13 mouse cellular contexts compared by ENCODE assay signal in genomic region chr16:94241126-94241525, GRCm38 (mm10).
A peak's percentile ranks its signal among the peaks of the same experiment; 100 is the strongest.
DNase-seq lines count a peak whose midpoint lies in the region; ATAC-seq and TF ChIP-seq lines count a peak whose summit lies in the region.
"Had no signal": no experiment of that assay in that cellular context is flagged by ENCODE, and none has a peak within 500 bp of the region (broad histone marks: within the 10 kb centered on the region; RNA-seq: fewer than 3 reads in every experiment).

No protein-coding gene starts in this region.

- TF ChIP-seq POLR2A in small intestine, adult 2 months (IDR thresholded peaks at IDR 0.05; ENCODE audit: low read depth, low read length) = no peak

- peaks cover 3% of the 10 kb centered on the region for H3K36me3 ChIP-seq in G1E (replicated peaks)
- no peaks in the 10 kb centered on the region for H3K36me3 ChIP-seq in liver, embryonic 15.5 days (replicated peaks)
- no peaks in the 10 kb centered on the region for H3K36me3 ChIP-seq in small intestine, adult 2 months (ENCODE audit: control insufficient read depth, insufficient read depth, low read length)
- no peaks in the 10 kb centered on the region for H3K36me3 ChIP-seq in intestine, postnatal 0 days (ENCODE audit: control insufficient read depth, insufficient read depth)
- H3K36me3 ChIP-seq: limb, embryonic 12.5 days had no signal

- no peaks in the 10 kb centered on the region for H3K9me3 ChIP-seq in G1E (replicated peaks)
- no peaks in the 10 kb centered on the region for H3K9me3 ChIP-seq in liver, embryonic 15.5 days (replicated peaks)
- no peaks in the 10 kb centered on the region for H3K9me3 ChIP-seq in intestine, postnatal 0 days (ENCODE audit: control insufficient read depth)
- H3K9me3 ChIP-seq: limb, embryonic 12.5 days had no signal

- ATAC-seq in G1E (ENCODE audit: extremely low read depth, insufficient number of reproducible peaks, low FRiP score, poor library complexity, severe bottlenecking) = peak; percentile 56; the same call in 1 of the 2 replicates
- no peak for ATAC-seq in liver, embryonic 15.5 days (ENCODE audit: insufficient read depth)
- ATAC-seq in intestine, postnatal 0 days = no peak
- ATAC-seq in megakaryocyte-erythroid progenitor cell, adult 5-6 weeks (replicated peaks; ENCODE audit: low FRiP score, low TSS enrichment, poor library complexity, severe bottlenecking) = no peak
- ATAC-seq: hindbrain, postnatal 0 days; Patski had no signal

- peak; percentile 73 to 75 for DNase-seq in B cell, adult 2 months
- peak; percentile 61 for DNase-seq in G1E (ENCODE audit: low spot score)
- DNase-seq in layer of hippocampus, adult 9-11 months = no peak
- DNase-seq in frontal cortex, postnatal 10 days (ENCODE audit: low spot score in 2 of 2) = no peak

- H3K4me3 ChIP-seq in G1E (ENCODE audit: low read depth, low read length) = no peak overlapping the region
- H3K4me3 ChIP-seq in liver, embryonic 15.5 days (replicated peaks) = no peak overlapping the region
- H3K4me3 ChIP-seq in small intestine, adult 2 months (ENCODE audit: low read depth, low read length) = no peak overlapping the region
- H3K4me3 ChIP-seq in intestine, postnatal 0 days (ENCODE audit: low read depth, low read length) = no peak overlapping the region
- H3K4me3 ChIP-seq: heart, adult 2 months; layer of hippocampus, adult 2 months; limb, embryonic 12.5 days had no signal

- H3K27ac ChIP-seq in liver, embryonic 15.5 days (replicated peaks) = 0 out of 2 replicates have a peak overlapping the region, but pooled peaks have one; percentile 38
- H3K27ac ChIP-seq in small intestine, adult 2 months (ENCODE audit: insufficient read depth, low read depth, low read length) = peak overlapping the region; percentile 51; the same call in 1 of the 2 replicates
- H3K27ac ChIP-seq in intestine, postnatal 0 days (ENCODE audit: low read depth, low read length) = no peak overlapping the region
- H3K27ac ChIP-seq: heart, adult 2 months; hindbrain, postnatal 0 days; layer of hippocampus, adult 2 months; limb, embryonic 12.5 days had no signal

- WGBS in liver, embryonic 15.5 days (ENCODE audit: insufficient replicate concordance) = 57% methylated on average over 10 of the region's 10 CpGs
- 80% methylated on average over 10 of the region's 10 CpGs for WGBS in small intestine, adult 2 months
- 89% methylated on average over 10 of the region's 10 CpGs for WGBS in intestine, postnatal 0 days

- H3K9ac ChIP-seq in liver, embryonic 15.5 days = no peak overlapping the region
- no peak overlapping the region for H3K9ac ChIP-seq in intestine, postnatal 0 days (ENCODE audit: low read depth, low read length)
- H3K9ac ChIP-seq: limb, embryonic 12.5 days had no signal

- H3K4me2 ChIP-seq in liver, embryonic 15.5 days = no peak overlapping the region
- H3K4me2 ChIP-seq in intestine, postnatal 0 days (replicated peaks; ENCODE audit: low read depth) = no peak overlapping the region
- H3K4me2 ChIP-seq: limb, embryonic 12.5 days had no signal

- peaks cover 18% of the 10 kb centered on the region for H3K4me1 ChIP-seq in G1E (ENCODE audit: insufficient read depth, low read depth, low read length)
- H3K4me1 ChIP-seq in liver, embryonic 15.5 days (replicated peaks) = peaks cover 11% of the 10 kb centered on the region
- H3K4me1 ChIP-seq in small intestine, adult 2 months (ENCODE audit: control insufficient read depth, insufficient read depth, insufficient read length, low read length) = peaks cover 8% of the 10 kb centered on the region
- H3K4me1 ChIP-seq in intestine, postnatal 0 days (replicated peaks; ENCODE audit: control insufficient read depth, insufficient read depth, low read length) = no peaks in the 10 kb centered on the region

- TF ChIP-seq CTCF in G1E (IDR thresholded peaks at IDR 0.05; ENCODE audit: low read depth, low read length) = no peak
- TF ChIP-seq CTCF in small intestine, adult 2 months (IDR thresholded peaks at IDR 0.05; ENCODE audit: extremely low read depth, insufficient read length, insufficient replicate concordance, low read depth, low read length) = no peak
- TF ChIP-seq CTCF in intestine, postnatal 0 days (IDR thresholded peaks at IDR 0.05; ENCODE audit: low read depth) = no peak

- H3K27me3 ChIP-seq in G1E (ENCODE audit: insufficient read depth, low read length) = no peaks in the 10 kb centered on the region
- no peaks in the 10 kb centered on the region for H3K27me3 ChIP-seq in liver, embryonic 15.5 days
- no peaks in the 10 kb centered on the region for H3K27me3 ChIP-seq in small intestine, adult 2 months (ENCODE audit: control insufficient read depth, insufficient read depth, low read length)
- no peaks in the 10 kb centered on the region for H3K27me3 ChIP-seq in intestine, postnatal 0 days (replicated peaks; ENCODE audit: control insufficient read depth, insufficient read depth, low read length)
- H3K27me3 ChIP-seq: Patski had no signal

Comparison
In these comparisons a context has a peak if more than half of its experiments do, and no peak if none do; other contexts are left out.
1. DNase-seq: peak in B cell, adult 2 months (2 of 2) and G1E (single experiment); none in layer of hippocampus, adult 9-11 months (single experiment) and frontal cortex, postnatal 10 days (0 of 2).